8 mouse cellular contexts compared by ENCODE assay signal in genomic region chr12:101083076-101083838, GRCm38 (mm10). TPM values are rescaled to one million over a fixed set of nuclear protein-coding genes. Genes with fewer than 3 reads are reported as not detected.
A peak's percentile ranks its signal among the peaks of the same experiment; 100 is the strongest.
DNase-seq lines count a peak whose midpoint lies in the region; ATAC-seq and TF ChIP-seq lines count a peak whose summit lies in the region.

TSS of gene Ppp4r3a (minus strand) at chr12:101083702.

- DNase-seq in ZHBTc4 (ENCODE audit: low read depth, low spot score), result peak; percentile 97
- peak; percentile 97 for DNase-seq in gastrocnemius, adult 2 months
- DNase-seq in hindbrain, postnatal 0 days (ENCODE audit: low spot score), result peak; percentile 98
- DNase-seq in left cerebral cortex, adult 2 months (ENCODE audit: extremely low spot score in 1 of 2, low spot score in 2 of 2), result peak; percentile 96 to 98
- peak; percentile 96 to 97 for DNase-seq in right cerebral cortex, adult 2 months (ENCODE audit: low spot score in 2 of 2)
- peak; percentile 97 for DNase-seq in urinary bladder, postnatal 14 days (ENCODE audit: low spot score)

- peak; percentile 90 for ATAC-seq in common myeloid progenitor, adult 5-6 weeks (replicated peaks; ENCODE audit: low read depth, poor library complexity, severe bottlenecking)
- ATAC-seq in hindbrain, postnatal 0 days, result peak; percentile 97
- peak; percentile 92 for ATAC-seq in megakaryocyte, adult 5-6 weeks (ENCODE audit: poor library complexity, severe bottlenecking)

- H3K36me3 ChIP-seq in hindbrain, postnatal 0 days (ENCODE audit: insufficient read depth, low read length), result no peaks in the 10 kb centered on the region

- TF ChIP-seq CTCF in gastrocnemius, adult 2 months (IDR thresholded peaks at IDR 0.05), result no peak
- TF ChIP-seq CTCF in hindbrain, postnatal 0 days (IDR thresholded peaks at IDR 0.05; ENCODE audit: low read depth), result no peak
- no peak for TF ChIP-seq CTCF in left cerebral cortex, adult 2 months (IDR thresholded peaks at IDR 0.05)

- intact Hi-C loops in gastrocnemius, adult 2 months (cut with DNase I), result no loop called here
- intact Hi-C loops in left cerebral cortex, adult 2 months (cut with DNase I), result loop anchor here (10.0 kb wide), 1 partner anchor 872 kb away; the partner anchor contains the start of gene Atxn3

- no peaks in the 10 kb centered on the region for H3K27me3 ChIP-seq in hindbrain, postnatal 0 days (ENCODE audit: insufficient read depth, low read length)

- H3K9me3 ChIP-seq in hindbrain, postnatal 0 days (ENCODE audit: low read length), result no peaks in the 10 kb centered on the region

- H3K27ac ChIP-seq in gastrocnemius, adult 2 months, result peak within 1 kb of the TSS; percentile 99
- peak within 1 kb of the TSS; percentile 99 for H3K27ac ChIP-seq in hindbrain, postnatal 0 days
- H3K27ac ChIP-seq in left cerebral cortex, adult 2 months, result peak within 1 kb of the TSS; percentile 98

- under 1% methylated on average over 64 of the region's 90 CpGs for WGBS in hindbrain, postnatal 0 days

- H3K9ac ChIP-seq in hindbrain, postnatal 0 days (replicated peaks; ENCODE audit: low read length), result peak within 1 kb of the TSS; percentile 95

- peaks cover 6% of the 10 kb centered on the region; the same call in 1 of the 2 replicates for H3K4me1 ChIP-seq in hindbrain, postnatal 0 days (ENCODE audit: insufficient read depth, low read length)

- H3K4me3 ChIP-seq in gastrocnemius, adult 2 months, result peak within 1 kb of the TSS; percentile 81
- peak within 1 kb of the TSS; percentile 94 for H3K4me3 ChIP-seq in hindbrain, postnatal 0 days (ENCODE audit: low read length)
- H3K4me3 ChIP-seq in left cerebral cortex, adult 2 months, result peak within 1 kb of the TSS; percentile 98

- H3K4me2 ChIP-seq in hindbrain, postnatal 0 days (ENCODE audit: low read depth, low read length), result peak within 1 kb of the TSS; percentile 76

RNA-seq across cellular contexts. Expression of gene Ppp4r3a, which starts in this region (rescaled TPM):
- 192 and 228 TPM in 2 replicates for total RNA-seq in common myeloid progenitor, adult 5-6 weeks (2017)
- 10 to 100 TPM; 19.9 to 20.6 TPM for total RNA-seq in gastrocnemius, adult 2 months (2021)
- total RNA-seq in hindbrain, postnatal 0 days (2014; rRNA removed), result 28.9 and 30.4 TPM in 2 replicates
- polyA plus RNA-seq in hindbrain, postnatal 0 days (2015; fragmentation: Nextera tagmentation; extraction: Ambion mirVana), result 15.8 and 16.3 TPM in 2 replicates
- total RNA-seq in left cerebral cortex, adult 2 months (2021), result 10 to 100 TPM; 44.1 to 45.0 TPM
- 82.5 and 82.6 TPM in 2 replicates for total RNA-seq in megakaryocyte, adult 5-6 weeks (2015)
- 110 and 131 TPM in 2 replicates for total RNA-seq in megakaryocyte, adult 5-6 weeks (2017)

Comparison
In these comparisons a context has a peak if more than half of its experiments do, and no peak if none do; other contexts are left out.
1. Peak in every context shown above with its lines: DNase-seq, ATAC-seq, H3K4me3 ChIP-seq and H3K27ac ChIP-seq.